Mouse (Mus musculus): ENCODE measurements around the gene Hnrnpa1. TPM values are rescaled to one million over a fixed set of nuclear protein-coding genes. Genes with fewer than 3 reads are reported as not detected.
"Not testable (repeated sequence)": the region's sequence is repeated elsewhere in the genome, so short reads cannot be mapped to it uniquely, and the experiment has no call there.

The Hnrnpa1 gene
- polyA plus RNA-seq, 1 experiment from 2014 or later, result 554 TPM

DNA sequence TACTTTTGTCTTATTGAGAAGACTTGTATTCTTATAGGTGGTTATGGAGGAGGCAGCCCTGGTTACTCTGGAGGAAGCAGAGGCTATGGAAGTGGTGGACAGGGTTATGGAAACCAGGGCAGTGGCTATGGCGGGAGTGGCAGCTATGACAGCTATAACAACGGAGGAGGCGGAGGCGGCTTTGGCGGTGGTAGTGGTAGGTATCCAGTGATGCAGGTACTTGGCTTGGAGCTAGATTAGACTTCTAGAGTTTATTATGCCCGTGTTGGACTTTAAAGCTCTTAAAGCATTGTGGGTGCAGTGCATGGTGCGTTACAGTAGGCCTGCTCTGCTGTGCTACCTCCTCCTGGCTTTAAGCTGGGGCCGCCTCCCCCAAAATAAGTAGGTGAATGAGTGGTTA lies 2.7 kb downstream of the Hnrnpa1 start:
- Histone ChIP-seq H3K27ac (ENCODE audit: poor library complexity, severe bottlenecking) (0 out of 2 replicates have a peak overlapping the region, but pooled peaks have one; percentile 40), H3K9me3 (replicated peaks) (no peaks in the 10 kb centered on the region), H3K9ac (peak overlapping the region; percentile 21; the same call in 1 of the 2 replicates), H3K4me3 (peak overlapping the region; percentile 80), H3K36me3 (peaks cover 58% of the 10 kb centered on the region), H3K27me3 (replicated peaks) (no peaks in the 10 kb centered on the region), H3K4me2 (peak overlapping the region; percentile 60), H3K4me1 (replicated peaks) (peaks cover 36% of the 10 kb centered on the region)
- no peak for ATAC-seq (ENCODE audit: insufficient number of reproducible peaks, low FRiP score)
- 73% methylated on average over 8 of the region's 8 CpGs for WGBS

DNA sequence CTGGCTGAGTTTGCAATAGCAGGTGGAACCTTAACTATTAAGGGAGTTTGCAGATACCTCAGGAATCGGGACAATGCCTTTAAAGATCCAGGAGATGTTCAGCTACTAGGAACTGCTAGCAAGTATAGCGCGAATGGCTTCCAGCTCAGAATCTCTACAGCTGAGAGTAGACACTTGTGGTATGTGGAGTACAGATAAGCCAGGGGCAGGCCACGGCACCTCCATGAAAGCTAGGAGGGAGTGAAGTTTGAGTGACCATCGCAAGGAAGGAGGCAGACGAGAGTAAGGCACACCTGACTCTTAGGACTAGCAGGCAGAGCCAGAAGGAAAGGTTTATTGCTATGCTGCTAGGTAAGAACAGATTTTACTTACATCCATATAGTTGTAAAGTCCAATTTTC lies 5.4 kb downstream of the Hnrnpa1 start:
- Histone ChIP-seq H3K4me1 (replicated peaks) (peaks cover 32% of the 10 kb centered on the region), H3K4me2 (no peak overlapping the region), H3K36me3 (peaks cover 72% of the 10 kb centered on the region), H3K9ac (no peak overlapping the region), H3K27ac (ENCODE audit: poor library complexity, severe bottlenecking) (0 out of 2 replicates have a peak overlapping the region, but pooled peaks have one; percentile 18), H3K4me3 (0 out of 2 replicates have a peak overlapping the region, but pooled peaks have one; percentile 15), H3K27me3 (replicated peaks) (no peaks in the 10 kb centered on the region), H3K9me3 (replicated peaks) (no peaks in the 10 kb centered on the region)
- 37% methylated on average over 6 of the region's 6 CpGs for WGBS
- peak; percentile 24; the same call in 1 of the 2 replicates for ATAC-seq (ENCODE audit: insufficient number of reproducible peaks, low FRiP score)

DNA sequence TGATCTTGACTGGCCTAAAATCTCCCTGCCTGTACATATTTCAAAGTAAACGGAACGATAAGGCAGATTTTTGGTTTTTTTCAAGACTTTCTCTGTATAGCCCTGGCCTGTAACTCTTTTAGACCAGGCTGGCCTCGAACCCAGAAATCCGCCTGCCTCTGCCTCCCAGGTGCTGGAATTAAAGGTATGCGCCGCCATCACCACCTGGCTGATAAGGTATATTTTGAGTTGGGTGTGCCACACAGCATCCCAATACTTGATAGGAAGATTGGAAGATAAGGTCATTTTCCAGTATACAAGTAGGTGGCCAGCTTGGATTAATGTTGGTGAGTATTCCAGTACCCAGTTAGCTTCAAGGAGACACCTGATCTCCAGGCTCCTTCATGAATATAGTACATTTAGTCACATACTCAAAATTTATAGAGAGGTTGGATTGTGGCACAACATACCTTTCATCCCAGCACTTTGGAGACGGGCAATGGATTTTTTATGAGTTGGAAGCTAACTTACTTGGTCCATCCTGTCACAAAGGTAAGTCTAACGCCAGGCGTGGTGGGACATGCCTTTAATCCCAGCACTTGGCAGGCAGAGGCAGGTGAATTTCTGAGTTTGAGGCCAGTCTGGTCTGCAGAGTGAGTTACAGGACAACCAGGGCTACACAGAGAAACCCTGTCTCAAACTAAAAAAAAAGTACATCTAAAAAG lies 7.0 kb downstream of the Hnrnpa1 start:
- no peak for ATAC-seq (ENCODE audit: insufficient number of reproducible peaks, low FRiP score)
- Histone ChIP-seq H3K36me3 (peaks cover 61% of the 10 kb centered on the region), H3K9ac (no peak overlapping the region), H3K27ac (ENCODE audit: poor library complexity, severe bottlenecking) (peak overlapping the region; percentile 24; the same call in 1 of the 2 replicates), H3K4me3 (no peak overlapping the region), H3K27me3 (replicated peaks) (no peaks in the 10 kb centered on the region), H3K9me3 (replicated peaks) (no peaks in the 10 kb centered on the region), H3K4me1 (replicated peaks) (peaks cover 33% of the 10 kb centered on the region), H3K4me2 (no peak overlapping the region)
- 83% methylated on average over 9 of the region's 9 CpGs for WGBS

DNA sequence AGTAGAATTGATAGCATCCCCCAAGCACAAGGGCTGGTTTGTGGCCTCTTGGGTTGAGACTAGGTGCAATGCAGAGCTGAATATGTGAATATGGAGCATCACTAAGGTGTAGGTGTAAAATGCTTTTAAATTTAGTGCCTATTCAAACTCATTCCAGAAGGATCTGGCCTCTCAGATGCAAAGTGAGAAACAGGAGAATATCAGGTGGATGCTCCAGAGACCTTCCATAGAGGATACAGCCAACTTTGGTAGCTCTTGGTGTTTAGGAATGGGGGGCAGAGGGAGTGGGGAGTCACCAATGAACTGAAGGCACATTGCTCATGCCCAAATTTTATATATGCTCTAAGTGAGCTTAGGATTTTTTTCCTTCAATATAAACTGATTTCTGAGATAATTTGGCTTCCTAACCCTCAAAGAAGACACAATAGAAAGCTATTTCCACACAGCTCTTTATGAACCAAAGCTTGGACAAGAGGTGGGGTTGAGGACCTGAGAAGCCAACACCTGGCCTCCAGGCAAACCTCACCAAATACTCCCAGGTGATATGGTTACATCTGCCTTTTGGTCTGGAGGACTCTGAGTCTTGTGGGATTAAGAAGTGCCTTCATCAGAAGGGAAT lies 7.7 kb downstream of the Hnrnpa1 start:
- no peak overlapping the region for H3K4me2 ChIP-seq
- no peak for ATAC-seq (ENCODE audit: insufficient number of reproducible peaks, low FRiP score)
- H3K4me3 ChIP-seq, result no peak overlapping the region
- H3K9me3 ChIP-seq (replicated peaks), result no peaks in the 10 kb centered on the region
- peak overlapping the region; percentile 24; the same call in 1 of the 2 replicates for H3K27ac ChIP-seq (ENCODE audit: poor library complexity, severe bottlenecking)
- peaks cover 54% of the 10 kb centered on the region for H3K36me3 ChIP-seq
- no peaks in the 10 kb centered on the region for H3K27me3 ChIP-seq (replicated peaks)
- H3K4me1 ChIP-seq (replicated peaks), result peaks cover 26% of the 10 kb centered on the region
- H3K9ac ChIP-seq, result no peak overlapping the region

DNA sequence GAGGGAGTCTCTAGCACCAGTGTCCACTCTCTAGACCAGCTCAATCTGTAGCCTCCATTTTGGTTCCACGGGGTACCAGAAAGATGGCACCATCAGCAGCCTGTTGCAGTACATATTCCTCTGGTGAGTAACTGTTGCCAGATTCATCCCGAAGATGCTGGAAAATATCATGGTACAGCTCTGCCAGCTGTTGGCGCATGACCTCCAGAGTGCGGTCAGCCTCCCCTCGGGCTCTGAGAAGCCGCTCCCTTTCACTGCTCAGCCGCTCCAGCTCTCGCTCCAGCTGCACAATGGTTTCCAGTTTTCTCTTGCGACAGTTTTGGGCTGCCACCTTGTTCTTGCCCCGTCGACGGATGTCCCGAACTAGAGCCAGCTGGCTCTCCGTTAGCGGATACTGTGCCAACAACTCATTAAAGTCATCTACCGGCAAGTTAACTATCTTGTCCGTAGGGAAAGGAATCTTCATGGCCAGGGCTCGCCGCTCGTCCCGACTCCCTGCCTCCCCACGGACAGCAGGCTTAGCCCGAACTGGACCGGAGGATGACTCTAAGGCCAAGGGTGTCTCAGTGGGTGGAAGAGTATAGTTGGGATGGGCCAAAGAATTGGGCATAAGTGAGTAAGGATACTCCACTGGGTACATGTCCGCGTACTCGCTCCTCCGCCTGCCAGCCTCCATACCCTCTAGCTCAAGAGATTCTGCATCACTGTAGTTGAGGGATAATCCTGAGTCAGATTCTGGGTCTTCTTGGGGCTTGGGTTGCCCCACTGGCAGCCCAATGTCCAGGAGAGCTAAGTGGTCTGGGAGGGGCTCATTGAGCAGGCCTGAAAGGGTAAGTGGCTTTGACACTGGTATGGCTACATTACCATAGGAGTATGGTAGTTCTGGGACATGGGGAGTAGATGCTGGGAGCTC lies 8.4 kb downstream of the Hnrnpa1 start:
- H3K27me3 ChIP-seq (replicated peaks), result no peaks in the 10 kb centered on the region
- no peaks in the 10 kb centered on the region for H3K9me3 ChIP-seq (replicated peaks)
- H3K36me3 ChIP-seq, result peaks cover 47% of the 10 kb centered on the region
- peak overlapping the region; percentile 7; the same call in 1 of the 2 replicates for H3K4me2 ChIP-seq
- H3K4me3 ChIP-seq, result no peak overlapping the region
- no peak overlapping the region for H3K9ac ChIP-seq
- 81% methylated on average over 28 of the region's 28 CpGs for WGBS
- H3K4me1 ChIP-seq (replicated peaks), result peaks cover 18% of the 10 kb centered on the region
- H3K27ac ChIP-seq (ENCODE audit: poor library complexity, severe bottlenecking), result no peak overlapping the region
- no peak for ATAC-seq (ENCODE audit: insufficient number of reproducible peaks, low FRiP score)

DNA sequence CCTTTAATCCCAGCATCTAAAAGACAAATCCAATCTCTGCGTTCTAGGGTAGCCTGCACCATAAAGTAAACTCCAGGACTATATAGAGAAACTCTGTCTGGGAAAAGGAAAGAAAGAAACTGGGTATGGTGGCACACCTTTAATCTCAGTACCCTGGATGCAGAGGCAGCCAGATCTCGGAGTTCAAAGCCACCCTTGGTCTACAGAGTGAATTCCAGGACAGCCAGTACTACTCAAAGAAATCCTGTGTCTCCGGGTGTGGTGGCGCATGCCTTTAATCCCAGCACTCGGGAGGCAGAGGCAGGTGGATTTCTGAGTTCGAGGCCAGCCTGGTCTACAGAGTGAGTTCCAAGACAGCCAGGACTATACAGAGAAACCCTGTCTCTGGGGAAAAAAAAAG lies 9.3 kb downstream of the Hnrnpa1 start:
- H3K4me2 ChIP-seq; H3K9ac ChIP-seq; H3K9me3 ChIP-seq (replicated peaks); ATAC-seq (ENCODE audit: insufficient number of reproducible peaks, low FRiP score); H3K27me3 ChIP-seq (replicated peaks); H3K27ac ChIP-seq (ENCODE audit: poor library complexity, severe bottlenecking); H3K4me3 ChIP-seq: not testable (repeated sequence)
- Histone ChIP-seq H3K36me3 (peaks cover 42% of the 10 kb centered on the region), H3K4me1 (replicated peaks) (peaks cover 17% of the 10 kb centered on the region)
- WGBS, result 82% methylated on average over 6 of the region's 6 CpGs

DNA sequence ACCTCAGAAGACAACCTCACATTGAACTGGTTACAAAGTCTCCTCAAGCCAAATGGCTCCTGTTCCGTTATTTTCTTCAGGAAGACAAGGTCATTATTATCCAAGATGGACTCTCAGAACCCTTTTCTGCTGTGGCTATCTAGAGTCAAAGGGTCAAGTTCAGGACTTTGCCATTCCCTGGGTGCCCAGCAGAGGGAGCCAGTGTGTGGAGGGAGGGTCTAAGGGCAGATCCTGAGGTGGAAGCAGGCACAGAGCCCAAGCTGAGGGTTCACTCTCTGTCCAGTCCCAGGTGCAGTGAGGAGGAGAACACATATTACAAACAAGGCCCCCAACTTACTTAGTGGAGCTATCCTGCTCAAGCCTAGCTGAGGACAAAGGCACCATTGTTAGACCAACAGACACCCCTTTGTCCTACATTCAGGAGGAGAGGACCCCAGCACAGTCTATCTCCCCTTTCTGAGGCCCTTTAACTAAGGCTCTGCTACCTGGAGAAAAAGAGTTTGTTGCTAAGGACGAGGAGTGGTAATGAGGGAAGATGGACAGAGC lies 10.0 kb downstream of the Hnrnpa1 start:
- peak overlapping the region; percentile 22 for H3K4me3 ChIP-seq
- no peaks in the 10 kb centered on the region for H3K9me3 ChIP-seq (replicated peaks)
- H3K4me2 ChIP-seq, result peak overlapping the region; percentile 45
- ATAC-seq (ENCODE audit: insufficient number of reproducible peaks, low FRiP score), result peak; percentile 37; the same call in 1 of the 2 replicates
- H3K27ac ChIP-seq (ENCODE audit: poor library complexity, severe bottlenecking), result peak overlapping the region; percentile 46; the same call in 1 of the 2 replicates
- peaks cover 22% of the 10 kb centered on the region for H3K4me1 ChIP-seq (replicated peaks)
- no peak overlapping the region for H3K9ac ChIP-seq
- H3K36me3 ChIP-seq, result peaks cover 38% of the 10 kb centered on the region
- no peaks in the 10 kb centered on the region for H3K27me3 ChIP-seq (replicated peaks)
- 40% methylated on average over 2 of the region's 2 CpGs for WGBS

DNA sequence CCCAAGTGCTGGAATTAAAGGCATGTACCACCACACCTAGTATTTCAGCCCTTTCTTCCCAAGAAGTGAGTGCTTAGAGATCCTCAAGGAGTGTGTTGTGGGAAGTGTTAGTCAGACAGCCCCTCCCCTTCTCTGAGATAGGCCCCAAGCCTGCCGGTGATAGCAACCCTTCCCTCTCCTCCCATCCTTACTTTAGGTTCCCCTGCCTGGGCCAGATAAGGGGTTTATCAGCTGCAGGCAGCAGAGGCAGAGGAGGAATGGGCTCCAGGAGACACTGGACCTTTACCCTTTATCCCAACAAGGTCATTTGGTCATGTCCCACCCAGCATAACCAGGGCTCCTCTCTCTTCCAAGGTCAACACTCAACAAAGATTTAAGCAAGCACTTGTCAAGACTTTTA lies 11.4 kb downstream of the Hnrnpa1 start:
- Histone ChIP-seq H3K9ac (no peak overlapping the region), H3K27ac (ENCODE audit: poor library complexity, severe bottlenecking) (peak overlapping the region; percentile 72), H3K4me1 (replicated peaks) (peaks cover 20% of the 10 kb centered on the region), H3K9me3 (replicated peaks) (no peaks in the 10 kb centered on the region), H3K36me3 (peaks cover 26% of the 10 kb centered on the region), H3K4me3 (peak overlapping the region; percentile 22; the same call in 1 of the 2 replicates), H3K27me3 (replicated peaks) (no peaks in the 10 kb centered on the region), H3K4me2 (peak overlapping the region; percentile 45)
- peak; percentile 79 for ATAC-seq (ENCODE audit: insufficient number of reproducible peaks, low FRiP score)
- WGBS, result 7% methylated on average over 1 of the region's 1 CpGs

DNA sequence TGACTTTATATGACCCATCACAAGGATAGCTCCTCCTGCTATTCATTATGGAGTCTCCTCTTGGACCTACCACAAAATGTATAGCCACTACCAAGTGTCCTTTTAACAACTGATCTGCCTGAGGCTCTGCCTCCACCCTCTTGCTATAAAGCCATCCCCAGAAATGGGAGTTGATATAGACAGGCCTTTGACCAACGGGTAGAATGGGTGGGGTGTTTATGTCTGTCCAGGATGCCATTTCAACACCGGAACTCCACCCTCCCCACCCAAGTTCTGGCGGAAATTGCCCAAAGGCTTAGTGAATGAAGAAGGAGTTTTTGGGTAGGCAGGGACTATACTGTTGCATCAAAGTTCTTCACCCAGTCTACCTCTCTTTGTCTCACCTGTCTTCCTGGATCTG lies 12.4 kb downstream of the Hnrnpa1 start:
- Histone ChIP-seq H3K27ac (ENCODE audit: poor library complexity, severe bottlenecking) (peak overlapping the region; percentile 72; the same call in 1 of the 2 replicates), H3K4me2 (peak overlapping the region; percentile 45), H3K36me3 (peaks cover 15% of the 10 kb centered on the region), H3K9me3 (replicated peaks) (no peaks in the 10 kb centered on the region), H3K9ac (no peak overlapping the region), H3K4me3 (0 out of 2 replicates have a peak overlapping the region, but pooled peaks have one; percentile 8), H3K27me3 (replicated peaks) (no peaks in the 10 kb centered on the region), H3K4me1 (replicated peaks) (peaks cover 23% of the 10 kb centered on the region)
- ATAC-seq (ENCODE audit: insufficient number of reproducible peaks, low FRiP score), result peak; percentile 41
- WGBS, result 76% methylated on average over 3 of the region's 3 CpGs

DNA sequence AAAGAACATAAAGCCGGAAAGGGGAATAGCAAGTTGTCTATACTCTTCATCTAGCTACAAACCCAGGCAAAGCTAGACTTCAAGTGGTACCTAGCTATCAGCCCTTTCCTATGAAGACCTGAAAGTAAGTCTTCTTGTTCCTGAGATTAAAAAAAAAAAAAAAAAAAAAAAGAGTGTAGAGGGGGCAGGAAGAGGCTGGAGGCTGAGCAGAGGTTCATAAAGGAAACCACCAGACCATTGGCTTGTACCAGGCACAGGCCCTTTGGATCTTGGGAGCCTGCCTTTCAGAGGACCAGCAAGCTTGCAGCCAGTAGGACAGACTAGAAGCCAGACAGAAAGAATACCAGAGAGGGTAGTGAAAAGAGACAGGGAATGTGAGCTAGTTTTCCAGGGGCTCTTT lies 13.1 kb downstream of the Hnrnpa1 start:
- ATAC-seq (ENCODE audit: insufficient number of reproducible peaks, low FRiP score), result no peak
- H3K27me3 ChIP-seq (replicated peaks), result no peaks in the 10 kb centered on the region
- peak overlapping the region; percentile 45 for H3K4me2 ChIP-seq
- H3K9ac ChIP-seq, result no peak overlapping the region
- 88% methylated on average over 1 of the region's 1 CpGs for WGBS
- H3K27ac ChIP-seq (ENCODE audit: poor library complexity, severe bottlenecking), result 0 out of 2 replicates have a peak overlapping the region, but pooled peaks have one; percentile 39
- H3K4me3 ChIP-seq, result peak overlapping the region; percentile 60
- peaks cover 30% of the 10 kb centered on the region for H3K4me1 ChIP-seq (replicated peaks)
- no peaks in the 10 kb centered on the region for H3K9me3 ChIP-seq (replicated peaks)
- H3K36me3 ChIP-seq, result peaks cover 9% of the 10 kb centered on the region
